Mouse (Mus musculus): ENCODE measurements at regions not wholly inside any gene's neighbourhood (a gene's known extent, or its start where the extent isn't known, plus 50 kb on each side); places are given as distances from the start of the nearest gene placed in this dataset.
A peak's percentile ranks its signal among the peaks of the same experiment; 100 is the strongest.
"Not testable (repeated sequence)": the region's sequence is repeated elsewhere in the genome, so short reads cannot be mapped to it uniquely, and the experiment has no call there.

- Histone ChIP-seq H3K4me1 (ENCODE audit: insufficient read depth, low read length) (no peaks in the 10 kb centered on the region), H3K9me3 (ENCODE audit: low read length) (no peaks in the 10 kb centered on the region), H3K4me2 (replicated peaks; ENCODE audit: low read depth, low read length) (0 out of 2 replicates have a peak overlapping the region, but pooled peaks have one; percentile 8), H3K27ac (ENCODE audit: low read length) (peak overlapping the region; percentile 37; the same call in 1 of the 2 replicates), H3K9ac (replicated peaks; ENCODE audit: low read length) (no peak overlapping the region), H3K27me3 (ENCODE audit: insufficient read depth, low read length) (no peaks in the 10 kb centered on the region), H3K36me3 (ENCODE audit: insufficient read depth, low read length) (no peaks in the 10 kb centered on the region), H3K4me3 (ENCODE audit: low read length) (no peak overlapping the region)
- whole genome bisulfite sequencing: 60% methylated on average over 14 of the region's 14 CpGs
- ATAC-seq (ENCODE audit: low FRiP score, low TSS enrichment): peak; percentile 88
Observed at GRCm38 (mm10) chr10:45873805-45874780, 296.5 kb downstream of the Hace1 start.

- H3K27ac ChIP-seq (ENCODE audit: low read length); ATAC-seq (ENCODE audit: low FRiP score, low TSS enrichment): not testable (repeated sequence)
- WGBS: 97% methylated on average over 19 of the region's 20 CpGs
Observed at GRCm38 (mm10) chr10:45875287-45875686, 297.7 kb downstream of the Hace1 start.

GRCm38 (mm10) chr10:45883745-45884144 lies 306.1 kb downstream of the Hace1 start:
- Histone ChIP-seq H3K36me3 (ENCODE audit: insufficient read depth, low read length) (no peaks in the 10 kb centered on the region), H3K4me1 (ENCODE audit: insufficient read depth, low read length) (0 out of 2 replicates have a peak, but pooled peaks cover 2% of the 10 kb centered on the region), H3K27ac (ENCODE audit: low read length) (no peak overlapping the region), H3K27me3 (ENCODE audit: insufficient read depth, low read length) (no peaks in the 10 kb centered on the region), H3K9me3 (ENCODE audit: low read length) (no peaks in the 10 kb centered on the region), H3K9ac (replicated peaks; ENCODE audit: low read length) (no peak overlapping the region), H3K4me2 (replicated peaks; ENCODE audit: low read depth, low read length) (no peak overlapping the region), H3K4me3 (ENCODE audit: low read length) (no peak overlapping the region)
- no peak for ATAC-seq (ENCODE audit: low FRiP score, low TSS enrichment)
- 87% methylated on average over 1 of the region's 1 CpGs for WGBS

More at GRCm38 (mm10) chr10:45875287-45875686, 297.7 kb downstream of the Hace1 start:
- H3K9ac ChIP-seq (replicated peaks; ENCODE audit: low read length); H3K4me3 ChIP-seq (ENCODE audit: low read length); H3K4me1 ChIP-seq (ENCODE audit: insufficient read depth, low read length); H3K36me3 ChIP-seq (ENCODE audit: insufficient read depth, low read length); H3K9me3 ChIP-seq (ENCODE audit: low read length); H3K4me2 ChIP-seq (replicated peaks; ENCODE audit: low read depth, low read length); H3K27me3 ChIP-seq (ENCODE audit: insufficient read depth, low read length): not testable (repeated sequence)

DNA sequence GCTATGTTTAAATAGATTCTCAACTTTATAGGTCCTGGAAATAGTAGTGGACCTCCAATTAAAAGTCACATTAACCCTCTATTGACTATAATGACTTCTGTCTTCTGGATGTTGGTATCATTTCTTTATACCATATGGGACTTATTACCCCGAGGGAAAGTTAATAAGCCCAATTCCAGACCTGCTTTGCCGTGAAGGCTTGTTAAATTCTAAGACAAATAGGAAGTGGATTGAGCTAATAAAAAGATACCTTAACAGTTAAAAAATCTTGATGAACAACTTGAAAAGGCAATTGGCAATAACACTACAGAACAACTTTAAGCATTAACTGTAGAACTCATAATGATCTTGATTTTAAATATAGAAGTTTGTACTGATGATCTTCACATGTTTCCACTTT lies 309.0 kb downstream of the Hace1 start:
- Histone ChIP-seq H3K4me1 (ENCODE audit: insufficient read depth, low read length) (peaks cover 9% of the 10 kb centered on the region; the same call in 1 of the 2 replicates), H3K9ac (replicated peaks; ENCODE audit: low read length) (no peak overlapping the region), H3K4me2 (replicated peaks; ENCODE audit: low read depth, low read length) (no peak overlapping the region), H3K9me3 (ENCODE audit: low read length) (no peaks in the 10 kb centered on the region), H3K36me3 (ENCODE audit: insufficient read depth, low read length) (no peaks in the 10 kb centered on the region), H3K27me3 (ENCODE audit: insufficient read depth, low read length) (no peaks in the 10 kb centered on the region), H3K27ac (ENCODE audit: low read length) (no peak overlapping the region), H3K4me3 (ENCODE audit: low read length) (no peak overlapping the region)
- no peak for ATAC-seq (ENCODE audit: low FRiP score, low TSS enrichment)
- WGBS: 59% methylated on average over 2 of the region's 2 CpGs

- Histone ChIP-seq H3K4me2 (replicated peaks; ENCODE audit: low read depth, low read length) (no peak overlapping the region; the same call in 1 of the 2 replicates), H3K9me3 (ENCODE audit: low read length) (no peaks in the 10 kb centered on the region), H3K9ac (replicated peaks; ENCODE audit: low read length) (no peak overlapping the region), H3K27me3 (ENCODE audit: insufficient read depth, low read length) (no peaks in the 10 kb centered on the region), H3K4me1 (ENCODE audit: insufficient read depth, low read length) (peaks cover 9% of the 10 kb centered on the region; the same call in 1 of the 2 replicates), H3K4me3 (ENCODE audit: low read length) (no peak overlapping the region), H3K36me3 (ENCODE audit: insufficient read depth, low read length) (no peaks in the 10 kb centered on the region), H3K27ac (ENCODE audit: low read length) (peak overlapping the region; percentile 60; the same call in 1 of the 2 replicates)
- whole genome bisulfite sequencing: 51% methylated on average over 4 of the region's 4 CpGs
- ATAC-seq (ENCODE audit: low FRiP score, low TSS enrichment): no peak
Observed at GRCm38 (mm10) chr10:45888835-45889234, 311.2 kb downstream of the Hace1 start.

DNA sequence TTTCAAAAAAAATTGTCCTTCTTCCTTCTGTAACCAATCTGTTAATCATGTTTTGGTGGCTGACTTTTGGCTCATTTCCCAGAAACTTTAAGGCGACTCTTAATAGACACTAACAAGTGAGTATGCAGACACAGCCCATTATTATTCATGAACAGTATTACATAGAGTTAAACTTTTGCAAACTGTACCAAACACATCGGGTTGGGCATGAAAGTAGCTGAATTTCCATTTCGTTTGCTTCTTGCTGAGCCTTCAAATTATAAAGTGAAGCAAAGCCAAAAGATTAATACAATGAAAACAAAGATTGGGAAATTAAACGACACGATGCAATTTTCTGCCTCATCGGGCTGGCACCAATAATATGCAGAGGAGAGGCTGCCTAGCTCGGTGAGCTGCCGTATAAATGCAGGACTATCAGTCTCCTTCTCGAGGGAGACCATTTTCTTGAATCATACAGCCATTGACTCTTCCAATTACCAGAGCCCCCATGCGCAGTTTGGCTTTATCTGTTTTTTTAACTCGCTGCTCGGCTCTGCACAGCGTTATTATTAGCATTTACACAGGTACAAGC lies 311.8 kb downstream of the Hace1 start:
- Histone ChIP-seq H3K27me3 (ENCODE audit: insufficient read depth, low read length) (no peaks in the 10 kb centered on the region), H3K36me3 (ENCODE audit: insufficient read depth, low read length) (no peaks in the 10 kb centered on the region), H3K27ac (ENCODE audit: low read length) (peak overlapping the region; percentile 66; the same call in 1 of the 2 replicates), H3K9me3 (ENCODE audit: low read length) (no peaks in the 10 kb centered on the region), H3K9ac (replicated peaks; ENCODE audit: low read length) (no peak overlapping the region), H3K4me3 (ENCODE audit: low read length) (0 out of 2 replicates have a peak overlapping the region, but pooled peaks have one; percentile 11), H3K4me1 (ENCODE audit: insufficient read depth, low read length) (peaks cover 9% of the 10 kb centered on the region; the same call in 1 of the 2 replicates), H3K4me2 (replicated peaks; ENCODE audit: low read depth, low read length) (peak overlapping the region; percentile 42)
- peak; percentile 84 for ATAC-seq (ENCODE audit: low FRiP score, low TSS enrichment)
- WGBS: 43% methylated on average over 13 of the region's 13 CpGs

GRCm38 (mm10) chr10:45890088-45890626 lies 312.5 kb downstream of the Hace1 start:
- 83% methylated on average over 9 of the region's 9 CpGs for WGBS
- ATAC-seq (ENCODE audit: low FRiP score, low TSS enrichment): 0 out of 2 replicates have a peak, but pooled peaks have one; percentile 21

GRCm38 (mm10) chr10:45892464-45892863 lies 314.8 kb downstream of the Hace1 start:
- Histone ChIP-seq H3K4me2 (replicated peaks; ENCODE audit: low read depth, low read length) (no peak overlapping the region), H3K36me3 (ENCODE audit: insufficient read depth, low read length) (no peaks in the 10 kb centered on the region), H3K9me3 (ENCODE audit: low read length) (no peaks in the 10 kb centered on the region), H3K27ac (ENCODE audit: low read length) (no peak overlapping the region), H3K27me3 (ENCODE audit: insufficient read depth, low read length) (no peaks in the 10 kb centered on the region), H3K9ac (replicated peaks; ENCODE audit: low read length) (no peak overlapping the region), H3K4me3 (ENCODE audit: low read length) (no peak overlapping the region), H3K4me1 (ENCODE audit: insufficient read depth, low read length) (peaks cover 9% of the 10 kb centered on the region; the same call in 1 of the 2 replicates)
- 81% methylated on average over 2 of the region's 2 CpGs for WGBS
- ATAC-seq (ENCODE audit: low FRiP score, low TSS enrichment): no peak

More at GRCm38 (mm10) chr10:45890088-45890626, 312.5 kb downstream of the Hace1 start:
- Histone ChIP-seq H3K27ac (ENCODE audit: low read length) (peak overlapping the region; percentile 66; the same call in 1 of the 2 replicates), H3K36me3 (ENCODE audit: insufficient read depth, low read length) (no peaks in the 10 kb centered on the region), H3K9ac (replicated peaks; ENCODE audit: low read length) (no peak overlapping the region), H3K4me3 (ENCODE audit: low read length) (no peak overlapping the region), H3K9me3 (ENCODE audit: low read length) (no peaks in the 10 kb centered on the region), H3K4me1 (ENCODE audit: insufficient read depth, low read length) (peaks cover 9% of the 10 kb centered on the region; the same call in 1 of the 2 replicates), H3K4me2 (replicated peaks; ENCODE audit: low read depth, low read length) (no peak overlapping the region), H3K27me3 (ENCODE audit: insufficient read depth, low read length) (no peaks in the 10 kb centered on the region)

DNA sequence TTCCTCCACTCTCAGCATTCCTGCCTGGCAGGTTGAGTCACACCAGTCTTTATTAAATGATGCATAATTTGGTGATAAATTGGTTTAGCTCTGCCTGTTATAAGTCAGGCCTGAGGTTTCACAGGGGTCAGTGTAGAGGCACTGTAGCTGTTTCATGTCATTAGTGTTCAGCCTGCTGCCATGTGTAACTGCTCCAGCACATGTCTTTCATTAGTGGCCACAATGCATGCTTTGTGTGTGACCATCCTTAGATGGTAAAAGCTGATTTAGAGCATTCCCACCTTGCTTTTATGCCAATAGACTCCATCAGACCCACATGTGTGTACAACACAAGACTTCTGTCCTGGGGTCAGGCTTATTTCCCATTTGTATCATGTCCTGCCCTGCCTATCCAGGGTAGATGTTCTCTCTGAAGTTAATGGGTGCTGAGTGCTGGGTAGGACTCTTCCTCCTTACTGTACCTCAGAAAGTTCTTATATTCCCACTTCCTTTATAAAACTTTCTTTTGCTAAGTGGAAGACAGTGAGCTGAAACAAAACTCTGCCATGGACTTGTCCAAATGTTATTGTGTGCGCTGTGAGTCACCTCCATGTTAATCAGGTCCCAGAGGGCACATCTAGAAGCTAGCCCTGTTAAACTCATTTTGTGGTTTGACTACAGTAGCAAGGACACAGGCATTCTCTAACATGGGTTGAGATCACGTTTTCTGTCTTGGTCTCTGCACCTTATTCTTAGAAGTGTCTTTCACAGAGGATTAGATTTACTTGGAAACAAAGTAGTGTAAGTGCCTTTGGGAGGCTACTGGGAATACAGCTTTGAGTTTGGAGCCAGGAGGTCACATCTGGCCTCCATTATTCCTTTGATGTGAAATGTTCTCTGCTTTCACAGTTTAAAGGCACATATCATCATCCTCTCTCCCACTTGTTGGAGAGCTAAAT lies 316.5 kb downstream of the Hace1 start:
- 54% methylated on average over 2 of the region's 2 CpGs for WGBS
- 0 out of 2 replicates have a peak, but pooled peaks cover 3% of the 10 kb centered on the region for H3K4me1 ChIP-seq (ENCODE audit: insufficient read depth, low read length)
- H3K9me3 ChIP-seq (ENCODE audit: low read length): no peaks in the 10 kb centered on the region
- ATAC-seq (ENCODE audit: low FRiP score, low TSS enrichment): no peak
- H3K4me3 ChIP-seq (ENCODE audit: low read length): no peak overlapping the region
- H3K36me3 ChIP-seq (ENCODE audit: insufficient read depth, low read length): no peaks in the 10 kb centered on the region
- H3K27ac ChIP-seq (ENCODE audit: low read length): no peak overlapping the region
- H3K27me3 ChIP-seq (ENCODE audit: insufficient read depth, low read length): no peaks in the 10 kb centered on the region
- H3K9ac ChIP-seq (replicated peaks; ENCODE audit: low read length): no peak overlapping the region
- no peak overlapping the region for H3K4me2 ChIP-seq (replicated peaks; ENCODE audit: low read depth, low read length)
